Mouse (Mus musculus): ENCODE results near the gene Glcci1.

DNA sequence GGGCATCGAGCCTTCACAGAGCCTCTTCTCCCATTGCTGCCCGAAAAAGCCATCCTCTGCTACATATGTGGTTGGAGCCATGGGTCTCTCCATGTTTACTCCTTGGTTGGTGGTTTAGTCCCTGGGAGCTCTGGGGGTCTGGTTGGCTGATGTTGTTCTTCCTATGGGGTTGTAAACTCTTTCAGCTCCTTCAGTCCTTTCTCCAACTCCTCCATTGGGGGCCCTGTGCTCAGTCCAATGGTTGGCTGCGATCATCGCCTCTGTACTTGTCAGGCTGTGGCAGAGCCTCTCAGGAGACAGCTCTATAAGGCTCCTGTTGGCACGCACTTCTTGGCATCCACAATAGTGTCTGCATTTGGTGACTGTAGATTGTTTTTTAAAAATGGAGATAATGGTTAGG, 35.4 kb downstream of the Glcci1 start:
- no peak for TF ChIP-seq CTCF (IDR thresholded peaks at IDR 0.05; ENCODE audit: insufficient read depth, low read depth, low read length)
- TF ChIP-seq POLR2A (IDR thresholded peaks at IDR 0.05; ENCODE audit: insufficient read depth, low read depth, low read length), result no peak

Data from olfactory bulb, adult 2 months (tissue).